Mouse (Mus musculus) liver, embryonic 14.5 days (tissue): Measurements from ENCODE around the gene CT030661.1.

Experiments used
- CTCF ChIP-seq: IDR thresholded peaks from 2 replicates; pipeline ENCODE4 v1.5.1; 2016; ENCODE audit warnings: antibody characterized with exemption, low read depth, control low read depth
- EP300 ChIP-seq: IDR thresholded peaks from 2 replicates; pipeline ENCODE4 v1.6.1; 2016; ENCODE audit warnings: antibody characterized with exemption, low read depth

- TF ChIP-seq CTCF (no peak), EP300 (no peak)
These were observed 45.9 kb upstream of the CT030661.1 start for GRCm38 (mm10) chr17:22360572-22360971.
